Mouse (Mus musculus) limb, embryonic 13.5 days (tissue): ENCODE measurements around the gene Ppm1l. TPM values are rescaled to one million over a fixed set of nuclear protein-coding genes. Genes with fewer than 3 reads are reported as not detected.
A peak's percentile ranks its signal among the peaks of the same experiment; 100 is the strongest.

Experiments
- ATAC-seq: fragments of 200-750 bp; cut with Nextera tagmentation; 2 replicates; pipeline ENCODE4 v1.8.0; 2017; ENCODE audit warnings: low read depth, moderate number of reproducible peaks, moderate TSS enrichment; ENCODE audit not compliant: low FRiP score
- H3K27ac ChIP-seq: fragments of 300-500 bp; sonication (generic); 2 replicates; pipeline ENCODE4 v1.5.1; 2015; ENCODE audit warnings: inconsistent platforms, mild to moderate bottlenecking, moderate library complexity
- H3K27me3 ChIP-seq: fragments of 300-500 bp; sonication (generic); 2 replicates; pipeline ENCODE4 v1.6.1; 2015; ENCODE audit warnings: mild to moderate bottlenecking, inconsistent platforms
- H3K36me3 ChIP-seq: fragments of 300-500 bp; sonication (generic); 2 replicates; pipeline ENCODE4 v1.6.1; 2015; ENCODE audit warnings: inconsistent platforms, mild to moderate bottlenecking, moderate library complexity
- H3K4me1 ChIP-seq: fragments of 300-500 bp; sonication (generic); 2 replicates; pipeline ENCODE4 v1.6.1; 2015; ENCODE audit warnings: inconsistent platforms
- H3K4me2 ChIP-seq: fragments of 300-500 bp; sonication (generic); replicated peaks from 2 replicates; pipeline ENCODE4 v1.6.1; 2015; ENCODE audit warnings: inconsistent platforms, mild to moderate bottlenecking, moderate library complexity
- H3K4me3 ChIP-seq: fragments of 300-500 bp; sonication (generic); 2 replicates; pipeline ENCODE4 v1.5.1; 2015; ENCODE audit warnings: moderate library complexity, mild to moderate bottlenecking, inconsistent platforms
- H3K9ac ChIP-seq: fragments of 300-500 bp; sonication (generic); 2 replicates; pipeline ENCODE4 v1.6.1; 2015; ENCODE audit warnings: mild to moderate bottlenecking, inconsistent platforms
- H3K9me3 ChIP-seq: fragments of 300-500 bp; sonication (generic); 2 replicates; pipeline ENCODE4 v1.6.1; 2016; ENCODE audit warnings: inconsistent platforms
- WGBS: fragments of 180-500 bp; shearing (Covaris S2); methylation state at CpG from one replicate; pipeline ENCODE4 v1.1.7; 2015; 5-methylcytosine and 5-hydroxymethylcytosine counted together
- polyA plus RNA-seq: library from polyadenylated mRNA; unstranded; fragments of >200 nt; fragmentation: Nextera tagmentation; extraction: Ambion mirVana; gene quantifications from 2 replicates; pipeline ENCODE4 v1.2.1, GENCODE M21; 2015

Ppm1l gene
- polyA plus RNA-seq, 1 experiment from 2014 or later = 15.9 TPM

- Histone ChIP-seq H3K27ac (peak within 1 kb of the TSS; percentile 28; the same call in 1 of the 2 replicates), H3K36me3 (0 out of 2 replicates have a peak, but pooled peaks cover 3% of the 10 kb centered on the region), H3K4me1 (peaks cover 14% of the 10 kb centered on the region), H3K27me3 (0 out of 2 replicates have a peak, but pooled peaks cover 4% of the 10 kb centered on the region), H3K4me3 (peak within 1 kb of the TSS; percentile 74), H3K4me2 (peak within 1 kb of the TSS; percentile 85), H3K9me3 (no peaks in the 10 kb centered on the region), H3K9ac (peak within 1 kb of the TSS; percentile 90)
- ATAC-seq = peak; percentile 81
- under 1% methylated on average over 73 of the region's 99 CpGs for WGBS
Measured at GRCm38 (mm10) chr3:69598261-69599165, 281.9 kb downstream of the Ppm1l start, which contains the start of gene B3galnt1. Gene B3galnt1, minus strand, starts transcription at chr3:69598960.

- peak; percentile 14; the same call in 1 of the 2 replicates for ATAC-seq
- no peaks in the 10 kb centered on the region for H3K9me3 ChIP-seq
- H3K4me1 ChIP-seq = peaks cover 12% of the 10 kb centered on the region
- peak overlapping the region; percentile 85 for H3K4me2 ChIP-seq
- no peak overlapping the region for H3K27ac ChIP-seq
- peak overlapping the region; percentile 90 for H3K9ac ChIP-seq
- 9% methylated on average over 5 of the region's 5 CpGs for WGBS
- H3K4me3 ChIP-seq = peak overlapping the region; percentile 74
- 0 out of 2 replicates have a peak, but pooled peaks cover 4% of the 10 kb centered on the region for H3K27me3 ChIP-seq
- H3K36me3 ChIP-seq = 0 out of 2 replicates have a peak, but pooled peaks cover 3% of the 10 kb centered on the region
Measured at GRCm38 (mm10) chr3:69599166-69599500, 282.5 kb downstream of the Ppm1l start.

- H3K9ac ChIP-seq = no peak overlapping the region
- H3K36me3 ChIP-seq = no peaks in the 10 kb centered on the region
- H3K4me2 ChIP-seq = no peak overlapping the region
- ATAC-seq = no peak
- H3K9me3 ChIP-seq = no peaks in the 10 kb centered on the region
- H3K4me3 ChIP-seq = no peak overlapping the region
- H3K27ac ChIP-seq = no peak overlapping the region
- no peaks in the 10 kb centered on the region for H3K4me1 ChIP-seq
- WGBS = 88% methylated on average over 1 of the region's 1 CpGs
- 0 out of 2 replicates have a peak, but pooled peaks cover 4% of the 10 kb centered on the region for H3K27me3 ChIP-seq
Measured at GRCm38 (mm10) chr3:69606923-69607322, 290.3 kb downstream of the Ppm1l start.

GRCm38 (mm10) chr3:69607468-69607867 lies 290.8 kb downstream of the Ppm1l start:
- H3K4me1 ChIP-seq = no peaks in the 10 kb centered on the region
- H3K27ac ChIP-seq = no peak overlapping the region
- H3K4me2 ChIP-seq = no peak overlapping the region
- no peak overlapping the region for H3K9ac ChIP-seq
- H3K4me3 ChIP-seq = no peak overlapping the region
- 3% methylated on average over 1 of the region's 1 CpGs for WGBS
- ATAC-seq = no peak
- no peaks in the 10 kb centered on the region for H3K27me3 ChIP-seq
- peaks cover 4% of the 10 kb centered on the region; the same call in 1 of the 2 replicates for H3K9me3 ChIP-seq
- no peaks in the 10 kb centered on the region for H3K36me3 ChIP-seq

GRCm38 (mm10) chr3:69607909-69608308 lies 291.2 kb downstream of the Ppm1l start:
- Histone ChIP-seq H3K9me3 (peaks cover 8% of the 10 kb centered on the region), H3K4me2 (no peak overlapping the region), H3K9ac (no peak overlapping the region), H3K36me3 (no peaks in the 10 kb centered on the region), H3K27ac (no peak overlapping the region), H3K27me3 (no peaks in the 10 kb centered on the region), H3K4me3 (no peak overlapping the region), H3K4me1 (no peaks in the 10 kb centered on the region)
- no peak for ATAC-seq
- 78% methylated on average over 5 of the region's 5 CpGs for WGBS

Other genes starting within 250 kb of the Ppm1l start
- 29.9 and 30.9 TPM in 2 replicates for gene Kpna4, start 189.7 kb upstream of the Ppm1l start, polyA plus RNA-seq
- not detected in 2 replicates for gene Arl14, start 94.4 kb upstream of the Ppm1l start, polyA plus RNA-seq